Mouse (Mus musculus): Measurements from ENCODE around the gene Rbm44.

- TF ChIP-seq POLR2A (IDR thresholded peaks at IDR 0.05; ENCODE audit: control insufficient read depth, low read depth, low read length) (no peak), CTCF (IDR thresholded peaks at IDR 0.05; ENCODE audit: control insufficient read depth, insufficient read depth, insufficient replicate concordance, low read depth, low read length) (no peak)
Measured at GRCm38 (mm10) chr1:91169157-91169556, 24.3 kb downstream of the Rbm44 start.
